Mouse (Mus musculus): Measurements from ENCODE around the gene Midn. TPM values are rescaled to one million over a fixed set of nuclear protein-coding genes. Genes with fewer than 3 reads are reported as not detected.
A peak's percentile ranks its signal among the peaks of the same experiment; 100 is the strongest.

Midn gene
- polyA plus RNA-seq, 1 experiment from 2014 or later: 19.4 TPM

- peaks cover 21% of the 10 kb centered on the region for H3K4me1 ChIP-seq
- WGBS: 77% methylated on average over 18 of the region's 18 CpGs
- H3K4me3 ChIP-seq (replicated peaks): no peak overlapping the region
- no peaks in the 10 kb centered on the region for H3K9me3 ChIP-seq (replicated peaks)
- no peak overlapping the region for H3K4me2 ChIP-seq
- H3K27ac ChIP-seq (replicated peaks): 0 out of 2 replicates have a peak overlapping the region, but pooled peaks have one; percentile 35
- H3K27me3 ChIP-seq (replicated peaks): no peaks in the 10 kb centered on the region
- ATAC-seq (ENCODE audit: low FRiP score): no peak
- no peak overlapping the region; the same call in 1 of the 2 replicates for H3K9ac ChIP-seq (replicated peaks)
- H3K36me3 ChIP-seq: peaks cover 96% of the 10 kb centered on the region
These were observed 17.6 kb upstream of the Midn start for GRCm38 (mm10) chr10:80130403-80131031.

GRCm38 (mm10) chr10:80131316-80131951, 16.6 kb upstream of the Midn start:
- Histone ChIP-seq H3K9me3 (replicated peaks) (no peaks in the 10 kb centered on the region), H3K4me2 (peak overlapping the region; percentile 24), H3K27ac (replicated peaks) (peak overlapping the region; percentile 35; the same call in 1 of the 2 replicates), H3K27me3 (replicated peaks) (no peaks in the 10 kb centered on the region), H3K4me3 (replicated peaks) (peak overlapping the region; percentile 1; the same call in 1 of the 2 replicates), H3K9ac (replicated peaks) (peak overlapping the region; percentile 11; the same call in 1 of the 2 replicates), H3K36me3 (peaks cover 94% of the 10 kb centered on the region), H3K4me1 (peaks cover 25% of the 10 kb centered on the region)
- 14% methylated on average over 55 of the region's 55 CpGs for WGBS
- peak; percentile 74 for ATAC-seq (ENCODE audit: low FRiP score)

- Histone ChIP-seq H3K27ac (replicated peaks) (0 out of 2 replicates have a peak overlapping the region, but pooled peaks have one; percentile 35), H3K4me2 (peak overlapping the region; percentile 24), H3K4me1 (peaks cover 30% of the 10 kb centered on the region), H3K36me3 (peaks cover 90% of the 10 kb centered on the region), H3K9me3 (replicated peaks) (no peaks in the 10 kb centered on the region), H3K9ac (replicated peaks) (no peak overlapping the region), H3K4me3 (replicated peaks) (peak overlapping the region; percentile 1; the same call in 1 of the 2 replicates), H3K27me3 (replicated peaks) (no peaks in the 10 kb centered on the region)
- peak; percentile 16; the same call in 1 of the 2 replicates for ATAC-seq (ENCODE audit: low FRiP score)
- WGBS: 38% methylated on average over 27 of the region's 27 CpGs
These were observed 16.1 kb upstream of the Midn start for GRCm38 (mm10) chr10:80131952-80132350.

DNA sequence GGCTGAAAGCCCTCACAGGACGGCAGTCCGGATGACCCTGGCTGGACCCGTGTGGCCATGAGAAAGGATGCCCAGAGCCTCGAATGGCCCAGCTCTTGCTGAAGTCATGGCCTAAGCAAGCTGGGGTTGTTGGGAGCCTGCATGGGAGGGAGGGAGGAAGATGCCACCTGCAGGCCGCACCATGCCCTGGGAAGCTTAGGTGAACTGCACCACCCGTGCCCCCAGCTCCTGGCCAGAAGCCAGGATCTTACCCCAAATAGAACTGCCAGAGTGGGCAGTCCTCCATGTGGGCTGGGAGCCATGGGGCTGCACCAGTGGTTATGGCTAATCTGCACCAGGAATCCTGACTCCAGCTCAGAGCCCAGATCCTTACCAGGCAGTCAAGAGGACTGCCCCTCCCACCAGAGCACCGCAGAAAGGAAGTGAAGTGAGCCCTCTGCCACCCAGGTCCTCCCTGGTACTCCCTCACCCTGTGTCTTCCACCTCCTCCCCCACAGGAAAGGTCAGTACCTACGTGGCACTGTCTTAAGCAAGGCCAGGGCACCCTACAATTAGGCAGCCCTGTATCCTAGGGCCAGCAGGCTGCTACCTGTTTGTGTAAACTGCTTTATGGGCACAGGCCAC, 14.7 kb upstream of the Midn start:
- H3K9ac ChIP-seq (replicated peaks): no peak overlapping the region
- 73% methylated on average over 8 of the region's 8 CpGs for WGBS
- peaks cover 44% of the 10 kb centered on the region for H3K4me1 ChIP-seq
- no peak overlapping the region for H3K27ac ChIP-seq (replicated peaks)
- no peaks in the 10 kb centered on the region for H3K9me3 ChIP-seq (replicated peaks)
- no peak overlapping the region for H3K4me3 ChIP-seq (replicated peaks)
- H3K36me3 ChIP-seq: peaks cover 78% of the 10 kb centered on the region
- no peaks in the 10 kb centered on the region for H3K27me3 ChIP-seq (replicated peaks)
- no peak overlapping the region for H3K4me2 ChIP-seq
- no peak for ATAC-seq (ENCODE audit: low FRiP score)

GRCm38 (mm10) chr10:80134421-80134820, 13.7 kb upstream of the Midn start:
- H3K4me1 ChIP-seq: peaks cover 47% of the 10 kb centered on the region
- H3K9me3 ChIP-seq (replicated peaks): no peaks in the 10 kb centered on the region
- peaks cover 67% of the 10 kb centered on the region for H3K36me3 ChIP-seq
- WGBS: 87% methylated on average over 9 of the region's 9 CpGs
- no peak for ATAC-seq (ENCODE audit: low FRiP score)
- H3K27me3 ChIP-seq (replicated peaks): no peaks in the 10 kb centered on the region
- H3K27ac ChIP-seq (replicated peaks): no peak overlapping the region
- H3K9ac ChIP-seq (replicated peaks): no peak overlapping the region
- no peak overlapping the region for H3K4me2 ChIP-seq
- no peak overlapping the region for H3K4me3 ChIP-seq (replicated peaks)

- no peak for ATAC-seq (ENCODE audit: low FRiP score)
- no peaks in the 10 kb centered on the region for H3K9me3 ChIP-seq (replicated peaks)
- H3K36me3 ChIP-seq: peaks cover 59% of the 10 kb centered on the region
- H3K27me3 ChIP-seq (replicated peaks): no peaks in the 10 kb centered on the region
- no peak overlapping the region for H3K4me2 ChIP-seq
- WGBS: 84% methylated on average over 10 of the region's 10 CpGs
- no peak overlapping the region for H3K9ac ChIP-seq (replicated peaks)
- no peak overlapping the region for H3K27ac ChIP-seq (replicated peaks)
- peaks cover 53% of the 10 kb centered on the region for H3K4me1 ChIP-seq
- H3K4me3 ChIP-seq (replicated peaks): no peak overlapping the region
These were observed 12.9 kb upstream of the Midn start for GRCm38 (mm10) chr10:80135161-80135560.

DNA sequence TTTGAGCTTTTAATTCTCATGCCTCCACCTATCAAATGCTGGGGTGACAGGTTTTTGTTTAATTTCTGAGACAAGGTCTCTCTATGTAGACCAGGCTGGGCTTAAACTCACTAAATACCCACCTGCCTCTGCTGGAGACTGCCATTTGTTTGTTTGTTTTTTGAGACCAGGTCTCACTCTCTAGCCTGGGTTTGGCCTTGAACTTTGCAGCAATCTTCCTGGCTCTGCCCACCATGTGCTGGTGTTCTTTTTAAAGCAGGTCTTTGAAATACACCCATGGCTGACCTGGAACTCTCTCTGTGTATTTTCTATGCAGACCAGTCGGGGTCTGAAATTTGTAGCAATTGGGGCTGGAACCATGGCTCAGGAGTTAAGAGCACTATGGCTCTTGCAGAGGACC, 12.4 kb upstream of the Midn start:
- H3K27me3 ChIP-seq (replicated peaks): no peaks in the 10 kb centered on the region
- peak overlapping the region; percentile 89; the same call in 1 of the 2 replicates for H3K4me2 ChIP-seq
- no peak overlapping the region for H3K4me3 ChIP-seq (replicated peaks)
- WGBS: 83% methylated on average over 1 of the region's 1 CpGs
- peaks cover 55% of the 10 kb centered on the region for H3K36me3 ChIP-seq
- H3K9me3 ChIP-seq (replicated peaks): no peaks in the 10 kb centered on the region
- ATAC-seq (ENCODE audit: low FRiP score): no peak
- H3K9ac ChIP-seq (replicated peaks): no peak overlapping the region
- peaks cover 55% of the 10 kb centered on the region for H3K4me1 ChIP-seq
- H3K27ac ChIP-seq (replicated peaks): no peak overlapping the region

- Histone ChIP-seq H3K36me3 (peaks cover 47% of the 10 kb centered on the region), H3K27me3 (replicated peaks) (no peaks in the 10 kb centered on the region), H3K4me2 (peak overlapping the region; percentile 89), H3K9ac (replicated peaks) (peak overlapping the region; percentile 76), H3K9me3 (replicated peaks) (no peaks in the 10 kb centered on the region), H3K4me1 (peaks cover 58% of the 10 kb centered on the region), H3K27ac (replicated peaks) (peak overlapping the region; percentile 97), H3K4me3 (replicated peaks) (peak overlapping the region; percentile 79)
- ATAC-seq (ENCODE audit: low FRiP score): no peak
- 18% methylated on average over 49 of the region's 49 CpGs for WGBS
These were observed 11.7 kb upstream of the Midn start for GRCm38 (mm10) chr10:80136179-80136951.

- Histone ChIP-seq H3K36me3 (peaks cover 40% of the 10 kb centered on the region), H3K27ac (replicated peaks) (peak overlapping the region; percentile 97), H3K4me1 (peaks cover 56% of the 10 kb centered on the region), H3K9ac (replicated peaks) (peak overlapping the region; percentile 76), H3K9me3 (replicated peaks) (no peaks in the 10 kb centered on the region), H3K4me2 (peak overlapping the region; percentile 89), H3K27me3 (replicated peaks) (no peaks in the 10 kb centered on the region), H3K4me3 (replicated peaks) (peak overlapping the region; percentile 79)
- no peak for ATAC-seq (ENCODE audit: low FRiP score)
- WGBS: 1% methylated on average over 29 of the region's 29 CpGs
These were observed 11.0 kb upstream of the Midn start for GRCm38 (mm10) chr10:80136952-80137625.

- Histone ChIP-seq H3K27ac (replicated peaks) (peak overlapping the region; percentile 97), H3K36me3 (peaks cover 33% of the 10 kb centered on the region), H3K4me3 (replicated peaks) (peak overlapping the region; percentile 79), H3K9me3 (replicated peaks) (no peaks in the 10 kb centered on the region), H3K27me3 (replicated peaks) (no peaks in the 10 kb centered on the region), H3K4me1 (peaks cover 57% of the 10 kb centered on the region), H3K9ac (replicated peaks) (peak overlapping the region; percentile 76), H3K4me2 (peak overlapping the region; percentile 89)
- no peak for ATAC-seq (ENCODE audit: low FRiP score)
- WGBS: 4% methylated on average over 29 of the region's 33 CpGs
These were observed 10.2 kb upstream of the Midn start for GRCm38 (mm10) chr10:80137626-80138552.

Measured in neural tube, embryonic 15.5 days (tissue).